Mouse (Mus musculus) heart, embryonic 14.5 days (tissue): Measurements from ENCODE around the gene Tceal7. TPM values are rescaled to one million over a fixed set of nuclear protein-coding genes. Genes with fewer than 3 reads are reported as not detected.

Experiments
- ATAC-seq: fragments of 200-750 bp; cut with Nextera tagmentation; 2 replicates; pipeline ENCODE4 v1.8.0; 2017; ENCODE audit warnings: low read depth, moderate TSS enrichment; ENCODE audit not compliant: insufficient number of reproducible peaks, insufficient read depth, low FRiP score
- H3K27ac ChIP-seq, 2 experiments: fragments of 200-500 bp in 1 of 2; fragments of 300-500 bp in 1 of 2; sonication (generic) in 1 of 2; replicated peaks in 1 of 2; 2 replicates each; pipeline ENCODE4 v1.5.1; 2012 to 2014; ENCODE audit warnings: low read depth in 2 of 2, low read length in 2 of 2, control low read depth in 1 of 2, mild to moderate bottlenecking in 1 of 2, mixed read lengths in 1 of 2; ENCODE audit not compliant: control insufficient read depth in 1 of 2, insufficient read depth in 1 of 2
- H3K27me3 ChIP-seq: fragments of 300-500 bp; sonication (generic); 2 replicates; pipeline ENCODE4 v1.6.1; 2014; ENCODE audit warnings: mild to moderate bottlenecking, low read length, control low read depth; ENCODE audit not compliant: control insufficient read depth, insufficient read depth
- H3K36me3 ChIP-seq: fragments of 300-500 bp; sonication (generic); 2 replicates; pipeline ENCODE4 v1.6.1; 2014; ENCODE audit warnings: mild to moderate bottlenecking, control low read depth, low read length, mixed read lengths; ENCODE audit not compliant: control insufficient read depth, insufficient read depth
- H3K4me1 ChIP-seq, 2 experiments: fragments of 200-500 bp in 1 of 2; fragments of 300-500 bp in 1 of 2; sonication (generic) in 1 of 2; 2 replicates each; pipeline ENCODE4 v1.6.1; 2012 to 2014; ENCODE audit warnings: low read length in 2 of 2, control low read depth in 1 of 2, mixed read lengths in 1 of 2; ENCODE audit not compliant: control insufficient read depth in 2 of 2, insufficient read depth in 2 of 2
- H3K4me2 ChIP-seq: fragments of 300-500 bp; sonication (generic); 2 replicates; pipeline ENCODE4 v1.6.1; 2014; ENCODE audit warnings: mild to moderate bottlenecking, low read length
- H3K4me3 ChIP-seq, 2 experiments: fragments of 200-500 bp in 1 of 2; fragments of 300-500 bp in 1 of 2; sonication (generic) in 1 of 2; 2 replicates each; pipeline ENCODE4 v1.5.1; 2012 to 2014; ENCODE audit warnings: low read length in 2 of 2, mild to moderate bottlenecking in 2 of 2, control low read depth in 1 of 2, low read depth in 1 of 2, moderate library complexity in 1 of 2; ENCODE audit not compliant: control insufficient read depth in 1 of 2, insufficient read depth in 1 of 2
- H3K9ac ChIP-seq: fragments of 300-500 bp; sonication (generic); 2 replicates; pipeline ENCODE4 v1.6.1; 2014; ENCODE audit warnings: mild to moderate bottlenecking, low read length
- H3K9me3 ChIP-seq: fragments of 300-500 bp; sonication (generic); 2 replicates; pipeline ENCODE4 v1.6.1; 2016; ENCODE audit warnings: low read length, control low read depth; ENCODE audit not compliant: control insufficient read depth
- WGBS: fragments of 180-500 bp; shearing (Covaris S2); extraction: QIAGEN DNeasy Blood & Tissue Kit; methylation state at CpG from one replicate; pipeline ENCODE4 v1.1.7; 2014; 5-methylcytosine and 5-hydroxymethylcytosine counted together
- polyA plus RNA-seq: library from polyadenylated mRNA; unstranded; fragments of >200 nt; fragmentation: Nextera tagmentation; extraction: Ambion mirVana; gene quantifications from 2 replicates; pipeline ENCODE4 v1.2.1, GENCODE M21; 2014

Tceal7 gene
- polyA plus RNA-seq, 1 experiment from 2014 or later: 16.7 TPM

GRCm38 (mm10) chrX:136183107-136183506 is 31.5 kb upstream of the Tceal7 start:
- H3K4me2 ChIP-seq: no peak overlapping the region
- no peaks in the 10 kb centered on the region for H3K36me3 ChIP-seq
- no peaks in the 10 kb centered on the region for H3K9me3 ChIP-seq
- H3K27me3 ChIP-seq: no peaks in the 10 kb centered on the region
- no peak overlapping the region for H3K27ac ChIP-seq
- no peak overlapping the region for H3K4me3 ChIP-seq
- WGBS: 78% methylated on average over 1 of the region's 1 CpGs
- no peak for ATAC-seq
- H3K9ac ChIP-seq: no peak overlapping the region
- H3K4me1 ChIP-seq: no peaks in the 10 kb centered on the region

- Histone ChIP-seq H3K27me3 (no peaks in the 10 kb centered on the region), H3K36me3 (no peaks in the 10 kb centered on the region), H3K27ac (no peak overlapping the region), H3K9ac (no peak overlapping the region), H3K4me3 (no peak overlapping the region), H3K4me2 (no peak overlapping the region), H3K4me1 (no peaks in the 10 kb centered on the region), H3K9me3 (no peaks in the 10 kb centered on the region)
- 71% methylated on average over 16 of the region's 16 CpGs for WGBS
- ATAC-seq: no peak
Observed at GRCm38 (mm10) chrX:136195193-136195944, 19.2 kb upstream of the Tceal7 start.

DNA sequence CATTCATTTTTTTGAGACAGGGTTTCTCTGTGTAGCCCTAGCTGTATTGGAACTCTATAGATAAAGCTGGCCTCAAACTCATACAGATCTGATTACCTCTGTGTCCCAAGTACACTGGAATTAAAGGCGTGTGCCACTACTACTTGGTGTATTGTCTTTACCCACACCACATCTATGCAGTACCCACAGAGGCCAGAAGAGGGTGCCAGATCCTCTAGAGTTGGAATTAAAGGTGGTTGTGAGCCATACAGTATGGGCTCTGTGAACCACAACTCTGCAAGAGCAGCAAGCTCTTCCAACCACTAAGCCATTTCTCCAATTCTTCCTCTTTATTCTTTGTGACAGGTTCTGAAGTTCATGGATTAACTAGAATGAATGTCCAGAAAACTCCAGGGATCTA is 17.7 kb upstream of the Tceal7 start:
- H3K27me3 ChIP-seq: no peaks in the 10 kb centered on the region
- no peak overlapping the region for H3K4me3 ChIP-seq
- no peak overlapping the region for H3K27ac ChIP-seq
- no peaks in the 10 kb centered on the region for H3K4me1 ChIP-seq
- H3K4me2 ChIP-seq: no peak overlapping the region
- no peaks in the 10 kb centered on the region for H3K36me3 ChIP-seq
- no peak overlapping the region for H3K9ac ChIP-seq
- no peaks in the 10 kb centered on the region for H3K9me3 ChIP-seq
- WGBS: 71% methylated on average over 1 of the region's 1 CpGs
- no peak for ATAC-seq

DNA sequence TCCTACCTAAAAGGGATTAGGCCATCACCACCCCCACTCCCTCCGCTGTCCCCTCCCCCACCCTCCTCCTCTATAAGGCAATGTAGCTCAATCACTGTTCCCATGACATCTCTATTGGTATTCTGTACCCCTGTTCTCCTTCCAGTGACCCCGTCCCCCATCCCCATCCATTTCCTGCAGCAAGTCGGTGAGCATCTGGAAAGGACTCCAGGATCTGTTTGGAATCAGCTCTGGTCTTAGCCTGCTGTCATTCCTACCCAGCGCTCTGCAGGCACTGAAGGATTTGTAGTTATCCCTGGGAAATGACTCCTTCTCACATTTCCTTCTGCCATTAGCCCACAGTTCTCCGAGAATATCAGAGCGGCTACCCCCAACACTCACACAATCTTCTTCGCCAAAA is 11.3 kb upstream of the Tceal7 start:
- Histone ChIP-seq H3K36me3 (no peaks in the 10 kb centered on the region), H3K9me3 (no peaks in the 10 kb centered on the region), H3K4me1 (no peaks in the 10 kb centered on the region), H3K27me3 (no peaks in the 10 kb centered on the region), H3K4me2 (peak overlapping the region; percentile 64), H3K9ac (peak overlapping the region; percentile 48), H3K4me3 (peak overlapping the region; percentile 45 to 54), H3K27ac (peak overlapping the region; percentile 14 to 50; a peak in 3 of 4 replicates)
- 23% methylated on average over 7 of the region's 7 CpGs for WGBS
- no peak for ATAC-seq

GRCm38 (mm10) chrX:136203664-136204066 is 10.9 kb upstream of the Tceal7 start, which contains the start of gene Tceal5:
TSS of gene Tceal5 (minus strand) at chrX:136203876.
- 19% methylated on average over 9 of the region's 9 CpGs for WGBS

DNA sequence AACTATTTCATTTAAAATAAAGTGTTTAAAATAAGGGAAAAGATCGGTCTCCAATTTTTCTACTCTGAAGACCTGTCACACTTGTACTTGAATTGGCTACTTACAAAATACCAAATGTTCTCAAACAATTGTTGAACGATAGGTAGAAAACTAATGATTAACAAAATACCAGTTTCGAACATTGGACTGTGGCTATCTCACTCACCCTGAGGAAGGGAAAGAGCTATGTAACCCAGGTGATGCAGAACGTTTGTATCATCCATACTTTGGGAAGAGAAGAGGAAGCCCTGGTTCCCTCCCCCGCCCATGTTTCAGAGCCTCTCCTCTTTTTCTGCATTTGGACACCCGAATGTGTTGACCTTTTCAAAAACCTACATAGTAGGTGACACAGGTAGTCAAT is 10.2 kb upstream of the Tceal7 start:
- no peak overlapping the region for H3K27ac ChIP-seq
- H3K27me3 ChIP-seq: no peaks in the 10 kb centered on the region
- no peak overlapping the region for H3K4me2 ChIP-seq
- no peak overlapping the region for H3K4me3 ChIP-seq
- H3K4me1 ChIP-seq: no peaks in the 10 kb centered on the region
- no peaks in the 10 kb centered on the region for H3K36me3 ChIP-seq
- ATAC-seq: no peak
- H3K9me3 ChIP-seq: no peaks in the 10 kb centered on the region
- WGBS: 74% methylated on average over 6 of the region's 6 CpGs
- no peak overlapping the region for H3K9ac ChIP-seq

More at GRCm38 (mm10) chrX:136203664-136204066, 10.9 kb upstream of the Tceal7 start, which contains the start of gene Tceal5:
- Histone ChIP-seq H3K27me3 (no peaks in the 10 kb centered on the region), H3K4me3 (peak within 1 kb of the TSS; percentile 45 to 54), H3K4me1 (no peaks in the 10 kb centered on the region), H3K9me3 (no peaks in the 10 kb centered on the region), H3K4me2 (peak within 1 kb of the TSS; percentile 64), H3K27ac (peak within 1 kb of the TSS; percentile 14 to 50; a peak in 3 of 4 replicates), H3K9ac (peak within 1 kb of the TSS; percentile 48), H3K36me3 (no peaks in the 10 kb centered on the region)
- no peak; the same call in 1 of the 2 replicates for ATAC-seq

- no peak overlapping the region for H3K4me3 ChIP-seq
- H3K27ac ChIP-seq: no peak overlapping the region
- no peaks in the 10 kb centered on the region for H3K27me3 ChIP-seq
- no peak overlapping the region for H3K4me2 ChIP-seq
- ATAC-seq: no peak
- WGBS: 43% methylated on average over 2 of the region's 2 CpGs
- H3K36me3 ChIP-seq: no peaks in the 10 kb centered on the region
- H3K9me3 ChIP-seq: no peaks in the 10 kb centered on the region
- peaks cover 0 to 2% of the 10 kb centered on the region in 2 experiments; a peak in 1 of 4 replicates for H3K4me1 ChIP-seq
- no peak overlapping the region for H3K9ac ChIP-seq
Observed at GRCm38 (mm10) chrX:136213396-136213795, 1.2 kb upstream of the Tceal7 start.
